29 mouse cellular contexts compared by ENCODE assay signal in the genomic region with DNA sequence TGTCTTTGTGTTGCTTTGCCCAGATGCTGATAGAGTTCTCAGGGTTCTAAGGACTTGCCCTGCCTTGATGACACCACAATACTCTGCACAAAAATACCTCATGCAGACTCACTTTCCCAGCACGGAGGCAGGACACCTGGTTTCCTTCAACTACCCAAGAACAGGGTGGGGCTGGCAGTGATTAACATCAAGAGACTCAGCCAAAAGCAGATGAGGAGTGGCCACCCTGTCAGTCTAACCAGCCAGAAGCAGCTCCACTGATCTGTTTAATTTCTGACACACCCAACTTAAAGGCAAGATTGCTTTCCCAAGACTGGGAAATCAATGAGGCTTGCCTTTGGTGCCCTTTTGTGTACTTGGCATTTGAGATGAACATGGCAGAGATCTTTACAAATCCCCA. TPM values are rescaled to one million over a fixed set of nuclear protein-coding genes. Genes with fewer than 3 reads are reported as not detected.
A peak's percentile ranks its signal among the peaks of the same experiment; 100 is the strongest.
DNase-seq lines count a peak whose midpoint lies in the region; ATAC-seq and TF ChIP-seq lines count a peak whose summit lies in the region.
"Had no signal": no experiment of that assay in that cellular context is flagged by ENCODE, and none has a peak within 500 bp of the region (broad histone marks: within the 10 kb centered on the region; RNA-seq: fewer than 3 reads in every experiment).

No protein-coding gene starts in this region.

- H3K27me3 ChIP-seq in heart, embryonic 11.5 days (ENCODE audit: control insufficient read depth, insufficient read depth, low read length) = no peaks in the 10 kb centered on the region
- H3K27me3 ChIP-seq in G1E (ENCODE audit: insufficient read depth, low read length) = no peaks in the 10 kb centered on the region
- no peaks in the 10 kb centered on the region for H3K27me3 ChIP-seq in intestine, embryonic 15.5 days (replicated peaks)
- H3K27me3 ChIP-seq in stomach, embryonic 16.5 days (ENCODE audit: control insufficient read depth, insufficient read depth, low read length) = no peaks in the 10 kb centered on the region
- H3K27me3 ChIP-seq: forebrain, embryonic 13.5 days; heart, embryonic 13.5 days; lung, embryonic 15.5 days; midbrain, embryonic 13.5 days; neural tube, embryonic 13.5 days had no signal

- H3K36me3 ChIP-seq in heart, embryonic 11.5 days (ENCODE audit: control insufficient read depth, insufficient read depth, low read length) = no peaks in the 10 kb centered on the region
- no peaks in the 10 kb centered on the region for H3K36me3 ChIP-seq in G1E (replicated peaks)
- no peaks in the 10 kb centered on the region for H3K36me3 ChIP-seq in intestine, embryonic 15.5 days
- H3K36me3 ChIP-seq in stomach, embryonic 16.5 days (ENCODE audit: control insufficient read depth, insufficient read depth, low read length) = no peaks in the 10 kb centered on the region
- H3K36me3 ChIP-seq: heart, embryonic 13.5 days; liver, embryonic 15.5 days; lung, embryonic 15.5 days; midbrain, embryonic 13.5 days; neural tube, embryonic 13.5 days had no signal

- H3K4me1 ChIP-seq in heart, embryonic 11.5 days (ENCODE audit: control insufficient read depth, insufficient read depth, low read length) = peaks cover 16% of the 10 kb centered on the region; the same call in 1 of the 2 replicates
- peaks cover 83% of the 10 kb centered on the region for H3K4me1 ChIP-seq in G1E (ENCODE audit: insufficient read depth, low read depth, low read length)
- peaks cover 22% of the 10 kb centered on the region for H3K4me1 ChIP-seq in intestine, embryonic 15.5 days (replicated peaks)
- peaks cover 18% of the 10 kb centered on the region for H3K4me1 ChIP-seq in stomach, embryonic 16.5 days (ENCODE audit: control insufficient read depth, insufficient read depth, low read length)

- H3K9me3 ChIP-seq in heart, embryonic 11.5 days (replicated peaks; ENCODE audit: control insufficient read depth, low read length) = no peaks in the 10 kb centered on the region
- no peaks in the 10 kb centered on the region for H3K9me3 ChIP-seq in G1E (replicated peaks)
- no peaks in the 10 kb centered on the region for H3K9me3 ChIP-seq in intestine, embryonic 15.5 days
- H3K9me3 ChIP-seq in stomach, embryonic 16.5 days (replicated peaks; ENCODE audit: control insufficient read depth, low read length) = no peaks in the 10 kb centered on the region
- H3K9me3 ChIP-seq: forebrain, embryonic 13.5 days; heart, embryonic 13.5 days; liver, embryonic 15.5 days; lung, embryonic 15.5 days; midbrain, embryonic 13.5 days; neural tube, embryonic 13.5 days had no signal

- no peak overlapping the region for H3K9ac ChIP-seq in heart, embryonic 11.5 days (ENCODE audit: low read depth, low read length)
- no peak overlapping the region for H3K9ac ChIP-seq in intestine, embryonic 15.5 days
- no peak overlapping the region for H3K9ac ChIP-seq in stomach, embryonic 16.5 days (ENCODE audit: low read length)
- H3K9ac ChIP-seq: forebrain, embryonic 13.5 days; heart, embryonic 13.5 days; hindbrain, embryonic 14.5 days; liver, embryonic 15.5 days; lung, embryonic 15.5 days; midbrain, embryonic 13.5 days; neural tube, embryonic 13.5 days had no signal

- ATAC-seq in heart, embryonic 11.5 days (replicated peaks; ENCODE audit: insufficient number of reproducible peaks, low FRiP score, low TSS enrichment) = no peak
- ATAC-seq in G1E (ENCODE audit: extremely low read depth, insufficient number of reproducible peaks, low FRiP score, poor library complexity, severe bottlenecking) = 0 out of 2 replicates have a peak, but pooled peaks have one; percentile 10
- ATAC-seq in intestine, embryonic 15.5 days = peak; percentile 26; the same call in 1 of the 2 replicates
- no peak for ATAC-seq in stomach, embryonic 16.5 days (ENCODE audit: insufficient read depth, low FRiP score)
- no peak for ATAC-seq in megakaryocyte, adult 5-6 weeks (ENCODE audit: poor library complexity, severe bottlenecking)
- ATAC-seq: forebrain, embryonic 13.5 days; midbrain, embryonic 13.5 days had no signal

- DNase-seq in heart, adult 11 months = peak; percentile 83
- no peak for DNase-seq in G1E (ENCODE audit: low spot score)
- no peak for DNase-seq in right cerebral cortex, postnatal 36 days (ENCODE audit: low spot score in 2 of 2)
- DNase-seq: adrenal gland, postnatal 10 days; cerebellum, adult 9-10 months; gastrocnemius, postnatal 36 days; heart, adult 2 months; heart, postnatal 10 days; kidney, adult 2 months; kidney, postnatal 36 days; layer of hippocampus, postnatal 36 days; left cerebral cortex, postnatal 4 days; thymus, adult 18-20 months; thymus, postnatal 36 days had no signal

- H3K4me2 ChIP-seq in heart, embryonic 11.5 days = no peak overlapping the region
- 0 out of 2 replicates have a peak overlapping the region, but pooled peaks have one; percentile 6 for H3K4me2 ChIP-seq in intestine, embryonic 15.5 days (replicated peaks)
- H3K4me2 ChIP-seq in stomach, embryonic 16.5 days (ENCODE audit: low read depth, low read length) = no peak overlapping the region
- H3K4me2 ChIP-seq: forebrain, embryonic 13.5 days; heart, embryonic 13.5 days; hindbrain, embryonic 14.5 days; liver, embryonic 15.5 days; lung, embryonic 15.5 days; midbrain, embryonic 13.5 days; neural tube, embryonic 13.5 days had no signal

- H3K27ac ChIP-seq in heart, embryonic 11.5 days (ENCODE audit: low read depth, low read length) = no peak overlapping the region
- H3K27ac ChIP-seq in intestine, embryonic 15.5 days = peak overlapping the region; percentile 51
- peak overlapping the region; percentile 84 for H3K27ac ChIP-seq in stomach, embryonic 16.5 days (ENCODE audit: low read length)
- H3K27ac ChIP-seq: forebrain, embryonic 13.5 days; heart, adult 2 months; heart, embryonic 13.5 days; hindbrain, embryonic 14.5 days; liver, embryonic 15.5 days; lung, embryonic 15.5 days; midbrain, embryonic 13.5 days; neural tube, embryonic 13.5 days had no signal

- H3K4me3 ChIP-seq in heart, embryonic 11.5 days (ENCODE audit: low read depth, low read length) = no peak overlapping the region
- no peak overlapping the region; the same call in 1 of the 2 replicates for H3K4me3 ChIP-seq in G1E (ENCODE audit: low read depth, low read length)
- no peak overlapping the region for H3K4me3 ChIP-seq in intestine, embryonic 15.5 days (replicated peaks)
- no peak overlapping the region for H3K4me3 ChIP-seq in stomach, embryonic 16.5 days (replicated peaks; ENCODE audit: low read length)
- H3K4me3 ChIP-seq: forebrain, embryonic 13.5 days; heart, adult 2 months; heart, embryonic 13.5 days; liver, embryonic 15.5 days; lung, embryonic 15.5 days; midbrain, embryonic 13.5 days; neural tube, embryonic 13.5 days had no signal

- no peak for TF ChIP-seq CTCF in G1E (IDR thresholded peaks at IDR 0.05; ENCODE audit: low read depth, low read length)

- 43% methylated on average over 1 of the region's 1 CpGs for WGBS in heart, embryonic 11.5 days (ENCODE audit: insufficient replicate concordance)
- 17% methylated on average over 1 of the region's 1 CpGs for WGBS in intestine, embryonic 15.5 days
- WGBS in stomach, embryonic 16.5 days = 34% methylated on average over 1 of the region's 1 CpGs

RNA-seq across cellular contexts. Expression of a gene that starts 6.9 kb away (rescaled TPM):
- polyA plus RNA-seq in heart, embryonic 11.5 days (2014; fragmentation: Nextera tagmentation; extraction: Ambion mirVana) = 0.27 and 1.1 TPM in 2 replicates
- total RNA-seq in G1E (2014; fragmentation: Nextera tagmentation) = not detected in 2 replicates
- 0.58 TPM in 1 of 2 replicates, not detected in the other for total RNA-seq in G1E (2017)
- 0.39 and 0.45 TPM in 2 replicates for polyA plus RNA-seq in G1E (2012)
- 291 and 368 TPM in 2 replicates for polyA plus RNA-seq in intestine, embryonic 15.5 days (2015; fragmentation: Nextera tagmentation; extraction: Ambion mirVana)
- polyA plus RNA-seq in stomach, embryonic 16.5 days (2015; fragmentation: Nextera tagmentation; extraction: Ambion mirVana) = 164 and 168 TPM in 2 replicates
- not detected in 2 replicates for total RNA-seq in megakaryocyte, adult 5-6 weeks (2015)
- total RNA-seq in megakaryocyte, adult 5-6 weeks (2017) = not detected in 2 replicates
- total RNA-seq: common myeloid progenitor, adult 5-6 weeks; gastrocnemius, adult 18-20 months; gastrocnemius, postnatal 36 days; hematopoietic stem cell, adult 5-6 weeks; layer of hippocampus, postnatal 36 days; left cerebral cortex, postnatal 4 days; megakaryocyte progenitor cell, adult 5-6 weeks had no signal
- polyA plus RNA-seq: forebrain, embryonic 13.5 days; heart, adult 2 months; heart, embryonic 13.5 days; kidney, adult 2 months; midbrain, embryonic 13.5 days had no signal

Comparison
In these comparisons a context has a peak if more than half of its experiments do, and no peak if none do; other contexts are left out.
1. ATAC-seq: peak in G1E (single experiment) and intestine, embryonic 15.5 days (single experiment); none in heart, embryonic 11.5 days (single experiment), stomach, embryonic 16.5 days (single experiment) and megakaryocyte, adult 5-6 weeks (single experiment).
2. RNA of a gene that starts 6.9 kb away (polyA plus RNA-seq): 291 to 368 TPM in intestine, embryonic 15.5 days and 164 to 168 TPM in stomach, embryonic 16.5 days; 0.39 to 0.45 TPM in G1E and 0.27 to 1.1 TPM in heart, embryonic 11.5 days; every median in the first group is over 10 times any median in the second.